Mouse (Mus musculus): ENCODE measurements around the gene Gid8. TPM values are rescaled to one million over a fixed set of nuclear protein-coding genes. Genes with fewer than 3 reads are reported as not detected.

Gene Gid8
- total RNA-seq, 2 experiments from 2014 or later, result 66.3 to 67.5 TPM

DNA sequence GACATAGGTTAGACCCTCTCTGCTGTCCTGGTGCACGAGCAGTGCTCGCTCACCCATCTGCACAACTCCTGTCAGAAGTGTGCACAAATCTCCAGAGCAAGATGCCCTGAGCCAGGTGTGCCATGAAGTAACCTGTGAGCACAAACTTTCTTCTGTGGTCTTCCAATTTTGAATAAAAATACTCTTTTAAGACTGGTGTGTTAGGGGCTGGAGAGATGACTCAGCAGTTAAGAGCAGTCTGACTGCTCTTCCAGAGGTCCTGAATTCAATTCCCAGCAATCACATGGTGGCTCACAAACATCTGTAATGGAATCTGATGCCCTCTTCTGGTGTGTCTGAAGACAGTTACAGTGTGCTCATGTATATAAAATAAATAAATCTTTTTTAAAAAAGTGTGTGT lies 33.4 kb downstream of the Gid8 start:
- DNase-seq, result no peak
- intact Hi-C loops (cut with DNase I), result loop anchor here (10.0 kb wide), 1 partner anchor 159 kb away; the partner anchor contains the start of genes Mrgbp and Ogfr

DNA sequence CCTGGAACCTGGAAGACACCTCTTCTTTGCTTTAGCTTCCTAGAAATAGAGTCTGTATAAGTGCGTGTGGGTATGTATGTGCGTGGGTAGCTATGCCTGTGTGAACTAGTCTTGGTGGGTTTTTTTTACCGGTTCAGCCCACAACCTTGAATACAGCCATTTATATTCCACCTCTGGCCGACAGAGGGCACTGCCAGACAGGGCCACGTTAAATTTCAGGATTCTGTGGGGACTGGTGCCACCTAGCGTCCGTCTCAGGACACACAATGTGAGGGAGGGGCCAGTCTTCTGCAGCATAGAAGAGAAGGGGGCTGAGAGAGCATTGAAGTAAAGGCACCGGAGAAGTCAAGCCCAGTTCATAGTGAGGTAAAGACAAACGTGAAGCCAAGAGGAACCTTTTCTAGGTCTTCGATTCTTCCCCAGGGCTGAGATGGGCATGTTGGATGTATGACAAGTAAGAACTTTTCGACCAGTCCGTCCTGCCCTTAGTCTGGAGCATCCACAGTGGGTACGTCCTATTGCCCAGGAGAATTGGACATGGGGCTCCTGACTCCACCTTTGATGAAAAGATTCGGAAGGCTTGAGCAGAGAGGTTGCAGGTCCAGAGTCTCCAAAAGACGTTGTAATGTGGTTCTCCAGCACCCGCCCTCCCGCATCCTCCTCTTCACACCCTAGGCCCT lies 35.5 kb downstream of the Gid8 start:
- DNase-seq, result peak; percentile 90
- intact Hi-C loops (cut with DNase I), result loop anchor here (10.0 kb wide), 1 partner anchor 161 kb away; the partner anchor contains the start of genes Mrgbp and Ogfr

DNA sequence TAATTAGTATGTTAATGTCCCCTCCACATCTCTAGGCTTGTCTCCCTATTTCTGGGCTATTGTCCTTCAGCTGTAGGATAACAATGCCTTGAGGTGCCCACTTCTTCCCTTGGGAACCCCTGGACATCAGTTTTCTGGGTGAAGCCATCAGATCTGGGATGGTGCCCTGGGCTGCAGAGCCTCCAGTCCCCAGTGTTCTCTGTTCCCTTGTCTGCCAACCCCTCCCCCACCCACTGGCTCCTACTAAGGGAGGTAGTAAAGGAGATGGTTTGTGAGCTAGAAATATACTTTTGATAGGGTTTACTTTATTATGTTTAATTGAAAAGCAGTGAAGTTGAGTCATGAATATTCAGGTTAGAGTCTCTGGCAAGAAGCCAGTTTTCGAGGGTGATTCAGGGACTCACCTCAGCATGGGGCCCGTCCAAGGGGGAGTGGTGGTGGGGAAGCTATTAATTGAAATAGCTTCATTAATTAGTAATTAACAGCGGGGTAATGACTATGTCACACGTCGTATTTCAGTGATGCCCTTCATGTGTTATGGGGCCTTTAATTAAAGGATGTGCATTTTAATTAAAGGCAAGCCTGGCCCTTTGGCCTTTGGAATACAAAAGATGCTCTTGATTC lies 36.8 kb downstream of the Gid8 start:
- intact Hi-C loops (cut with DNase I), result loop anchor here (10.0 kb wide), 1 partner anchor 162 kb away; the partner anchor contains the start of genes Mrgbp and Ogfr
- peak; percentile 13 for DNase-seq

DNA sequence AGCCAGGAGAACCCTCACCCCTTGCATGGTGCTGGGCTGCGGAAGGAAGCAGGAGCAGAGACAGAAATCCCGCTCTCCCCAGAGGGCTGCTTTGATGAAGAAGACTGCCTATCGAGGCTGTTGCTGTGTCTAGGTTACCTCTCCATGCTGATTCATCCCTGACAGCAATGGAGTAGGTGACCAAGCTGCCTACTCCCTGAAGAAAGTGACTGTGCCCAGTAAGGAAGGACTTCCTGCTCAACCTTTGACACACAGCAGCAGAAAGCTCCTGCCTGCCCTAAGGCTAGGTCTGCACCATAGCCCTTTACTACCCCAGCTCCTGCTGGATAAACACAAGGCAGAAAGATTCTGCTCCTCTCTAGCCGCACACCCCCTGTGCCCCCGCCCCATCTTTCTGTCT lies 39.0 kb downstream of the Gid8 start:
- DNase-seq, result no peak
- intact Hi-C loops (cut with DNase I), result loop anchor here (10.0 kb wide), 1 partner anchor 164 kb away; the partner anchor contains the start of genes Mrgbp and Ogfr

DNA sequence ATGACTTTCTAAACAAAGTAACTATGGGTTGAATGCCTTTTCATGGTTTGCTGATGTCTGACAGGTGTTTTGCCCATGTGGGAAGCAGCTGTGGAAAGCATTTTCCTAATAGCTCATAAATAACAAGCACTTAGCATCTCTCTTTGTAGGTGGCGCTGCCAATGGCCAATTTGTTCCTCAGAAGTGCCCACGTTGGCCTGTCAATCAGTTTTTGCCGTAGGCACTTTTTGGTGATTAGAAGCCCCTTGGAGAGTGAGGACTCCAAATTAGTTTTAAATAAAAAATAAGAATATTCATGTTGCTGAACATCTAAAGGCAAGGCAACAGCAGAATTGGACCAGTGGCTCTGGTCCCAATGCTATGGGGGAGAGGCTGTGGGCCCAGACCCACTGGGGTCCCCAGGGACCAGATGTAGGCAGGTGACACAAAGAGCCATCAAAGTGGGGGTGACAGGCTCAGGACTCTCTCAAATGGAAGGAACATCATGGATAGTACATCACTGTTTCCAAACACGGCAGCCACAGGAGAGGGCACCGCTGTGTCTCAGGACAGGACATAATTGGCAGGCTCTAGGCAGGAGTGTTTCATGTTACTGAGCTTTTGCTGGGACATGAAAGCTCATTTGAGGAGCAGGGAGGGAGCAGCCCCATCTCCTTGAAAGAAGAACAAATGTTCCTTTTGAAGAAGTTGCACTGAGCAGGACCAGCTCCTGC lies 45.2 kb downstream of the Gid8 start:
- intact Hi-C loops (cut with DNase I), result no loop called here
- DNase-seq, result no peak

DNA sequence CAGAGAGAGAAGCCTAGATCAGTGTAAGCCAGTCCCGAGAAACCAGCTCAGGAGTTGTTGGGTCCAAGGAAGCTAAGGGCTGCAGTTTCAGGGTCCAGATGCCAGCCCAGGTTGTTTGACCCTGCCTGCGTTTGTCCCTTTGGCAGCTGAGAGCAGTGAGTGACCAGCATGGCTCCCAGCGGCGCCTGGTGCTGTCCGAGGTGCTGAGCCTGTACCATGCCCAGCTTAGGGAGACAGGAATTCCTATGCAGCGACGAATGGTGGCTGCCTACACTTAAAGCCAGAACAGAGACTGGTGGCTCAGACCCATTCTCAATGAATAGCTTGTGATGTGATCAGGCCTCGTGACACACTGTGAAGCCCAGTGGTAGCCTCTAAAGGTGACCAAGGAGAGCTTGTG lies 46.0 kb downstream of the Gid8 start:
- intact Hi-C loops (cut with DNase I), result no loop called here
- peak; percentile 26 for DNase-seq

DNA sequence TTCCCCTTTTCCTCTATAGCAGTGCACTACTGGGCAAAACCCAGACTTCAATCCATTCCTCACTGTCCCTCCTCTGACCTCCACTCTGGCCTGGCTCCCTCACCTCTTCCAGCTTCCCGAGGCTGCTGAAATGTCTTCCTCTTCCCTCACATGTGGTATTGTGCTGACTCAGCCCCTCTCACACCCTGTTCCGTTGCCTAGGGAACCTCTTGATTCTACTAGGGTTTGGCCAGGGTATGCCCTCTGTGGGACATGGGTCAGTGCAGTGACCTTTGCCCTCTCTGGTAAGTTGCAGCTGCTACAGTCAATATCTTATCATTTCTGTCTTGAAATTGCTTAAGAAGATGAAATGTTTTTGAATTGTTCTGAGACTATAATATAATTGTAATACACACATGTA lies 46.9 kb downstream of the Gid8 start:
- DNase-seq, result no peak
- intact Hi-C loops (cut with DNase I), result no loop called here

DNA sequence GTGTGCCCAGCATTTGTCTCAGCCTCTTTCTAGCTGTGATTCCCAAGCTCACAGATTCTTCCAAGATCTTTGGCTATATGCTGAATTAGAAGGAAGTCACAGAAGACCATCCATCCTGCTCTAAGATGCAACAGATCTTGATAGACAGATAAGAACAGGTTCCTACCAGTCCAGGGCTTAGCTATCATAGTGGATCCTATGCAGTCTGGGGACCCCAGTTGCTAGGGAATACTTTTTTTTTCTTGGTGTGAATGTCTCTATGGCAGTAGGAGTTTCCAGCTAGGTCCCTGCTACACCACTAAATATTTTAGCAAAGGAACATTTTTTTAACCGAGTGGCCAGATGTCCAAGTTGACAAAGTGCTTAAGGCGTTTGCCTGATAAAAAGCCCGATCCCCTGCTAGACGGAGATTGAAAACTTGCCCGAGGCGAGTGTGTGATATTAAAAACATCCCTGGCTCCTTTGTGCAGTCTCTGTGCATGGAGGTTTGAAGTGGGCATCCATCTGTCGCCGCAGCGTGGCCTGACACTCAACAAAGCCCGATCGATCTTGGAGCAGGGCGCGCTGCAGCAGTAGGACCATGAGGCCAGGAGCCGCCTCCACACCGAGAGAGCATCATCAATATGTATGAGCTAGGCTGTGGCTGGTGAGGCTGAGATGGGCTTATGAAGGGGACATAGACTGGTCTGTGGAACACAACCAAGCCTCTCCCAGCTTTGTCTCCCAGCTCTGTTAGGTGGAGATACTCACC lies 48.8 kb downstream of the Gid8 start:
- intact Hi-C loops (cut with DNase I), result no loop called here
- peak; percentile 21 for DNase-seq

DNA sequence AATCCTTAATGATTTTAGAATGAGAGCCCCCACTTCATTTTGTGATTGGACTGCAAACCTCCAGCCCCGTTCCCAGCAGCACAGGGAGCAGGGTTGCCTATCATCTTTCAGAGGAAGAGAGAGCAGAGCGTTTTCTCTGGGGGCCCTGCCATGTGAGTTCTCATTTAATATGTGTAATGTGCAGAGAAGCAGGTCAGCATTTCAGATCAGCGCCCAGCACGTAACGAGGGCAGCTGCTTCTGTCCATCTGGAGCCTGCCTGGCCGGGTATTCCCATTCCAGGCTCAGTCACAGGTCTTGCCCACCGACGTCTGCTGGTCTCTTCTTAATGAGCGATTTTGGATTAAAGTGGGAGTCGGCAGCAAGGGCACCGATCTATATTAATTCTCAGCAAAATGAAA lies 55.1 kb downstream of the Gid8 start:
- intact Hi-C loops (cut with DNase I), result no loop called here
- peak; percentile 56 for DNase-seq

DNA sequence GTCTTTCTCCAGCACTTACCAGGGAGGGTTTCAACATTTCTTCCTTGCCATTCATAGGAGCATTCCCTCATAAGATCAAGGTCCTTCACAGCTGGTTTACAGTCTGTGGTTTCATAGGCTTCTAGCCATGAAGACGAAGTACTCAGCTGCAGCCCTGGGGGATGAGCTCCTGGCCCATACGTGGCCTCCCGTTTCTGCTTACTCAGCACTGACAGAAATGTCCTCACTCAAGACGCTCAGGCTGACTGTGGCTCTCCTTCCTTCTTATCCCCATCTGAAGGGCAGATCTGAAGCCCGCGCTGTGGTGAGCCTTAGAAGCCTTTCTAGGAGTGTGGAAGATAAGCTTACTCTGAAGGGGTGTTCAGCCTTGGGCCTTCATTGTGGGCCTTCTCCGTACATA lies 55.8 kb downstream of the Gid8 start:
- intact Hi-C loops (cut with DNase I), result no loop called here
- no peak for DNase-seq

Other genes starting within 250 kb of the Gid8 start
- 10 to 100 TPM; 52.1 to 54.5 TPM for gene Ntsr1, start 210.1 kb upstream of the Gid8 start, total RNA-seq (2021)
- 10 to 100 TPM; 25.9 to 28.9 TPM for gene Mrgbp, start 128.8 kb upstream of the Gid8 start, total RNA-seq (2021)
- 10 to 100 TPM; 76.3 to 79.2 TPM for gene Ogfr, start 120.9 kb upstream of the Gid8 start, total RNA-seq (2021)
- gene Col9a3, start 112.3 kb upstream of the Gid8 start, total RNA-seq (2021), result 10 to 100 TPM; 22.5 to 22.6 TPM
- gene Tcfl5, start 67.4 kb upstream of the Gid8 start, total RNA-seq (2021), result 1 to 10 TPM; 2.7 to 3.7 TPM
- 10 to 100 TPM; 60.8 to 61.4 TPM for gene Dido1, start 118 bp upstream of the Gid8 start, total RNA-seq (2021)
- under 1 TPM; 0.44 to 0.50 TPM for gene Slc17a9, start 15.1 kb downstream of the Gid8 start, total RNA-seq (2021)
- not detected for gene Bhlhe23, start 66.8 kb downstream of the Gid8 start, total RNA-seq (2021)
- gene Ythdf1, start 210.8 kb downstream of the Gid8 start, total RNA-seq (2021), result 10 to 100 TPM; 54.8 to 66.4 TPM
- not detected for gene Birc7, start 218.9 kb downstream of the Gid8 start, total RNA-seq (2021)
- gene Nkain4, start 244.6 kb downstream of the Gid8 start, total RNA-seq (2021), result 10 to 100 TPM; 31.0 to 33.5 TPM

All from left cerebral cortex, postnatal 4 days (tissue).